Mouse (Mus musculus) heart, embryonic 14.5 days (tissue): ENCODE measurements around the gene Atp13a3. TPM values are rescaled to one million over a fixed set of nuclear protein-coding genes. Genes with fewer than 3 reads are reported as not detected.

Experiments
- ATAC-seq: fragments of 200-750 bp; cut with Nextera tagmentation; 2 replicates; pipeline ENCODE4 v1.8.0; 2017; ENCODE audit warnings: low read depth, moderate TSS enrichment; ENCODE audit not compliant: insufficient number of reproducible peaks, insufficient read depth, low FRiP score
- H3K27ac ChIP-seq, 2 experiments: fragments of 200-500 bp in 1 of 2; fragments of 300-500 bp in 1 of 2; sonication (generic) in 1 of 2; replicated peaks in 1 of 2; 2 replicates each; pipeline ENCODE4 v1.5.1; 2012 to 2014; ENCODE audit warnings: low read depth in 2 of 2, low read length in 2 of 2, control low read depth in 1 of 2, mild to moderate bottlenecking in 1 of 2, mixed read lengths in 1 of 2; ENCODE audit not compliant: control insufficient read depth in 1 of 2, insufficient read depth in 1 of 2
- H3K27me3 ChIP-seq: fragments of 300-500 bp; sonication (generic); 2 replicates; pipeline ENCODE4 v1.6.1; 2014; ENCODE audit warnings: mild to moderate bottlenecking, low read length, control low read depth; ENCODE audit not compliant: control insufficient read depth, insufficient read depth
- H3K36me3 ChIP-seq: fragments of 300-500 bp; sonication (generic); 2 replicates; pipeline ENCODE4 v1.6.1; 2014; ENCODE audit warnings: mild to moderate bottlenecking, control low read depth, low read length, mixed read lengths; ENCODE audit not compliant: control insufficient read depth, insufficient read depth
- H3K4me1 ChIP-seq, 2 experiments: fragments of 200-500 bp in 1 of 2; fragments of 300-500 bp in 1 of 2; sonication (generic) in 1 of 2; 2 replicates each; pipeline ENCODE4 v1.6.1; 2012 to 2014; ENCODE audit warnings: low read length in 2 of 2, control low read depth in 1 of 2, mixed read lengths in 1 of 2; ENCODE audit not compliant: control insufficient read depth in 2 of 2, insufficient read depth in 2 of 2
- H3K4me2 ChIP-seq: fragments of 300-500 bp; sonication (generic); 2 replicates; pipeline ENCODE4 v1.6.1; 2014; ENCODE audit warnings: mild to moderate bottlenecking, low read length
- H3K4me3 ChIP-seq, 2 experiments: fragments of 200-500 bp in 1 of 2; fragments of 300-500 bp in 1 of 2; sonication (generic) in 1 of 2; 2 replicates each; pipeline ENCODE4 v1.5.1; 2012 to 2014; ENCODE audit warnings: low read length in 2 of 2, mild to moderate bottlenecking in 2 of 2, control low read depth in 1 of 2, low read depth in 1 of 2, moderate library complexity in 1 of 2; ENCODE audit not compliant: control insufficient read depth in 1 of 2, insufficient read depth in 1 of 2
- H3K9ac ChIP-seq: fragments of 300-500 bp; sonication (generic); 2 replicates; pipeline ENCODE4 v1.6.1; 2014; ENCODE audit warnings: mild to moderate bottlenecking, low read length
- H3K9me3 ChIP-seq: fragments of 300-500 bp; sonication (generic); 2 replicates; pipeline ENCODE4 v1.6.1; 2016; ENCODE audit warnings: low read length, control low read depth; ENCODE audit not compliant: control insufficient read depth
- WGBS: fragments of 180-500 bp; shearing (Covaris S2); extraction: QIAGEN DNeasy Blood & Tissue Kit; methylation state at CpG from one replicate; pipeline ENCODE4 v1.1.7; 2014; 5-methylcytosine and 5-hydroxymethylcytosine counted together
- polyA plus RNA-seq: library from polyadenylated mRNA; unstranded; fragments of >200 nt; fragmentation: Nextera tagmentation; extraction: Ambion mirVana; gene quantifications from 2 replicates; pipeline ENCODE4 v1.2.1, GENCODE M21; 2014

Gene Atp13a3
- polyA plus RNA-seq, 1 experiment from 2014 or later: 13.3 TPM

- ATAC-seq: no peak
- H3K4me3 ChIP-seq: no peak overlapping the region
- 75% methylated on average over 6 of the region's 6 CpGs for WGBS
These were observed 115.3 kb downstream of the Atp13a3 start for GRCm38 (mm10) chr16:30290436-30290835.

GRCm38 (mm10) chr16:30285701-30286100, 120.1 kb downstream of the Atp13a3 start:
- 74% methylated on average over 4 of the region's 4 CpGs for WGBS
- H3K9me3 ChIP-seq: no peaks in the 10 kb centered on the region
- peaks cover 39% of the 10 kb centered on the region for H3K27me3 ChIP-seq
- H3K36me3 ChIP-seq: no peaks in the 10 kb centered on the region
- no peak for ATAC-seq
- H3K4me1 ChIP-seq: peaks cover under 1 to 6% of the 10 kb centered on the region in 2 experiments; a peak in 2 of 4 replicates
- no peak overlapping the region for H3K9ac ChIP-seq
- no peak overlapping the region for H3K4me3 ChIP-seq
- no peak overlapping the region for H3K4me2 ChIP-seq
- H3K27ac ChIP-seq: no peak overlapping the region

More at GRCm38 (mm10) chr16:30290436-30290835, 115.3 kb downstream of the Atp13a3 start:
- no peaks in the 10 kb centered on the region for H3K36me3 ChIP-seq
- no peaks in the 10 kb centered on the region for H3K9me3 ChIP-seq
- H3K9ac ChIP-seq: no peak overlapping the region
- no peak overlapping the region for H3K4me2 ChIP-seq
- H3K27ac ChIP-seq: no peak overlapping the region
- no peaks in the 10 kb centered on the region for H3K4me1 ChIP-seq
- H3K27me3 ChIP-seq: no peaks in the 10 kb centered on the region; the same call in 1 of the 2 replicates

- no peak overlapping the region for H3K27ac ChIP-seq
- no peaks in the 10 kb centered on the region for H3K9me3 ChIP-seq
- WGBS: 3% methylated on average over 15 of the region's 15 CpGs
- peaks cover 39% of the 10 kb centered on the region for H3K27me3 ChIP-seq
- peaks cover 2 to 6% of the 10 kb centered on the region in 2 experiments; a peak in 2 of 4 replicates for H3K4me1 ChIP-seq
- H3K9ac ChIP-seq: no peak overlapping the region
- no peaks in the 10 kb centered on the region for H3K36me3 ChIP-seq
- H3K4me3 ChIP-seq: 0 out of 4 replicates have a peak overlapping the region, but pooled peaks of 1 of the 2 experiments have one; percentile 18
- H3K4me2 ChIP-seq: peak overlapping the region; percentile 63
- ATAC-seq: no peak
These were observed 121.9 kb downstream of the Atp13a3 start for GRCm38 (mm10) chr16:30283743-30284337.

GRCm38 (mm10) chr16:30282844-30283495, 122.8 kb downstream of the Atp13a3 start, which contains the start of gene Lrrc15:
TSS of gene Lrrc15 (minus strand) at chr16:30283256.
- H3K27me3 ChIP-seq: peaks cover 39% of the 10 kb centered on the region
- no peaks in the 10 kb centered on the region for H3K36me3 ChIP-seq
- H3K4me3 ChIP-seq: peak within 1 kb of the TSS; percentile 14 to 25; a peak in 2 of 4 replicates
- no peak within 1 kb of the TSS; the same call in 1 of the 2 replicates for H3K9ac ChIP-seq
- no peaks in the 10 kb centered on the region for H3K9me3 ChIP-seq
- no peak for ATAC-seq
- H3K27ac ChIP-seq: no peak within 1 kb of the TSS
- 8% methylated on average over 34 of the region's 34 CpGs for WGBS
- H3K4me1 ChIP-seq: peaks cover 2 to 6% of the 10 kb centered on the region in 2 experiments; a peak in 2 of 4 replicates
- peak within 1 kb of the TSS; percentile 63 for H3K4me2 ChIP-seq

- Histone ChIP-seq H3K27ac (no peak overlapping the region), H3K4me1 (peaks cover 2 to 6% of the 10 kb centered on the region in 2 experiments; a peak in 2 of 4 replicates), H3K9me3 (no peaks in the 10 kb centered on the region), H3K4me3 (no peak overlapping the region), H3K9ac (no peak overlapping the region), H3K36me3 (no peaks in the 10 kb centered on the region), H3K27me3 (peaks cover 39% of the 10 kb centered on the region), H3K4me2 (no peak overlapping the region)
- ATAC-seq: no peak
- 11% methylated on average over 4 of the region's 4 CpGs for WGBS
These were observed 125.0 kb downstream of the Atp13a3 start for GRCm38 (mm10) chr16:30280676-30281297.

- 84% methylated on average over 11 of the region's 11 CpGs for WGBS
- Histone ChIP-seq H3K4me3 (no peak overlapping the region), H3K27ac (no peak overlapping the region), H3K36me3 (no peaks in the 10 kb centered on the region), H3K9me3 (no peaks in the 10 kb centered on the region), H3K4me1 (peaks cover 7 to 9% of the 10 kb centered on the region in 2 experiments; a peak in 3 of 4 replicates), H3K9ac (no peak overlapping the region), H3K27me3 (peaks cover 23% of the 10 kb centered on the region), H3K4me2 (no peak overlapping the region)
- no peak for ATAC-seq
These were observed 127.4 kb downstream of the Atp13a3 start for GRCm38 (mm10) chr16:30278406-30278805.

GRCm38 (mm10) chr16:30275558-30276340, 130.0 kb downstream of the Atp13a3 start:
- ATAC-seq: no peak
- H3K9me3 ChIP-seq: no peaks in the 10 kb centered on the region
- H3K27ac ChIP-seq: no peak overlapping the region
- WGBS: 71% methylated on average over 15 of the region's 15 CpGs
- H3K4me2 ChIP-seq: no peak overlapping the region
- peaks cover 3% of the 10 kb centered on the region; the same call in 1 of the 2 replicates for H3K27me3 ChIP-seq
- no peak overlapping the region for H3K9ac ChIP-seq
- H3K36me3 ChIP-seq: no peaks in the 10 kb centered on the region
- H3K4me3 ChIP-seq: no peak overlapping the region
- peaks cover 9 to 12% of the 10 kb centered on the region in 2 experiments; a peak in 3 of 4 replicates for H3K4me1 ChIP-seq
